In genomic region chr8:64634131-64634865, GRCm38 (mm10) we compare ENCODE assay signal across 18 mouse cellular contexts. TPM values are rescaled to one million over a fixed set of nuclear protein-coding genes. Genes with fewer than 3 reads are reported as not detected.
A peak's percentile ranks its signal among the peaks of the same experiment; 100 is the strongest.
DNase-seq lines count a peak whose midpoint lies in the region; ATAC-seq and TF ChIP-seq lines count a peak whose summit lies in the region.
"Had no signal": no experiment of that assay in that cellular context is flagged by ENCODE, and none has a peak within 500 bp of the region (broad histone marks: within the 10 kb centered on the region; RNA-seq: fewer than 3 reads in every experiment).

No protein-coding gene starts in this region.

- no peak overlapping the region for H3K9ac ChIP-seq in intestine, postnatal 0 days (ENCODE audit: low read depth, low read length)
- H3K9ac ChIP-seq in intestine, embryonic 16.5 days (ENCODE audit: low read depth, low read length) = no peak overlapping the region
- no peak overlapping the region for H3K9ac ChIP-seq in midbrain, embryonic 11.5 days (ENCODE audit: low read length)
- H3K9ac ChIP-seq in midbrain, embryonic 14.5 days (replicated peaks; ENCODE audit: low read length) = no peak overlapping the region
- H3K9ac ChIP-seq: hindbrain, embryonic 15.5 days; lung, embryonic 14.5 days; midbrain, embryonic 15.5 days had no signal

- H3K36me3 ChIP-seq in intestine, postnatal 0 days (ENCODE audit: control insufficient read depth, insufficient read depth) = no peaks in the 10 kb centered on the region
- H3K36me3 ChIP-seq in intestine, embryonic 16.5 days (ENCODE audit: control insufficient read depth, insufficient read depth, low read length) = no peaks in the 10 kb centered on the region
- H3K36me3 ChIP-seq in midbrain, embryonic 11.5 days (ENCODE audit: control insufficient read depth, insufficient read depth, low read length) = no peaks in the 10 kb centered on the region; the same call in 1 of the 2 replicates
- H3K36me3 ChIP-seq in midbrain, embryonic 14.5 days (ENCODE audit: control insufficient read depth, insufficient read depth, low read length) = no peaks in the 10 kb centered on the region
- H3K36me3 ChIP-seq: hindbrain, embryonic 15.5 days; midbrain, embryonic 15.5 days had no signal

- no peaks in the 10 kb centered on the region for H3K27me3 ChIP-seq in intestine, postnatal 0 days (replicated peaks; ENCODE audit: control insufficient read depth, insufficient read depth, low read length)
- H3K27me3 ChIP-seq in intestine, embryonic 16.5 days (replicated peaks; ENCODE audit: control insufficient read depth, insufficient read depth, low read length) = no peaks in the 10 kb centered on the region
- no peaks in the 10 kb centered on the region for H3K27me3 ChIP-seq in midbrain, embryonic 11.5 days (ENCODE audit: control insufficient read depth, insufficient read depth, low read length)
- no peaks in the 10 kb centered on the region for H3K27me3 ChIP-seq in midbrain, embryonic 14.5 days (ENCODE audit: control insufficient read depth, insufficient read depth, low read length)
- H3K27me3 ChIP-seq: hindbrain, embryonic 15.5 days; midbrain, embryonic 15.5 days had no signal

- peak; percentile 89 for ATAC-seq in cerebellum, adult (ENCODE audit: insufficient number of reproducible peaks, low FRiP score, low TSS enrichment)
- 0 out of 2 replicates have a peak, but pooled peaks have one; percentile 19 for ATAC-seq in intestine, postnatal 0 days
- ATAC-seq in intestine, embryonic 16.5 days = no peak
- 0 out of 2 replicates have a peak, but pooled peaks have one; percentile 35 for ATAC-seq in midbrain, embryonic 11.5 days (ENCODE audit: low FRiP score)
- ATAC-seq in midbrain, embryonic 14.5 days (ENCODE audit: low FRiP score, low TSS enrichment) = no peak
- ATAC-seq: forebrain, embryonic 14.5 days; midbrain, embryonic 15.5 days had no signal

- H3K9me3 ChIP-seq in intestine, postnatal 0 days (ENCODE audit: control insufficient read depth) = no peaks in the 10 kb centered on the region
- H3K9me3 ChIP-seq in intestine, embryonic 16.5 days (ENCODE audit: control insufficient read depth, low read length) = no peaks in the 10 kb centered on the region
- H3K9me3 ChIP-seq in midbrain, embryonic 11.5 days (ENCODE audit: control insufficient read depth, low read length) = no peaks in the 10 kb centered on the region
- H3K9me3 ChIP-seq in midbrain, embryonic 14.5 days (ENCODE audit: control insufficient read depth, low read length) = no peaks in the 10 kb centered on the region
- H3K9me3 ChIP-seq: hindbrain, embryonic 15.5 days; midbrain, embryonic 15.5 days had no signal

- no peak overlapping the region for H3K27ac ChIP-seq in intestine, postnatal 0 days (ENCODE audit: low read depth, low read length)
- H3K27ac ChIP-seq in intestine, embryonic 16.5 days (ENCODE audit: low read length) = no peak overlapping the region
- no peak overlapping the region for H3K27ac ChIP-seq in midbrain, embryonic 11.5 days (ENCODE audit: low read depth, low read length)
- H3K27ac ChIP-seq in midbrain, embryonic 14.5 days (replicated peaks; ENCODE audit: low read depth, low read length) = no peak overlapping the region
- H3K27ac ChIP-seq: gastrocnemius, adult 2 months; hindbrain, embryonic 15.5 days; midbrain, embryonic 15.5 days had no signal

- no peaks in the 10 kb centered on the region for H3K4me1 ChIP-seq in intestine, postnatal 0 days (replicated peaks; ENCODE audit: control insufficient read depth, insufficient read depth, low read length)
- H3K4me1 ChIP-seq in intestine, embryonic 16.5 days (ENCODE audit: control insufficient read depth, insufficient read depth, low read length) = no peaks in the 10 kb centered on the region
- H3K4me1 ChIP-seq in midbrain, embryonic 11.5 days (ENCODE audit: control insufficient read depth, insufficient read depth, low read length) = peaks cover 3% of the 10 kb centered on the region; the same call in 1 of the 2 replicates
- H3K4me1 ChIP-seq in midbrain, embryonic 14.5 days (ENCODE audit: control insufficient read depth, insufficient read depth, low read length) = no peaks in the 10 kb centered on the region; the same call in 1 of the 2 replicates

- no peak overlapping the region for H3K4me2 ChIP-seq in intestine, postnatal 0 days (replicated peaks; ENCODE audit: low read depth)
- H3K4me2 ChIP-seq in intestine, embryonic 16.5 days (ENCODE audit: low read depth, low read length) = no peak overlapping the region
- no peak overlapping the region for H3K4me2 ChIP-seq in midbrain, embryonic 11.5 days
- no peak overlapping the region for H3K4me2 ChIP-seq in midbrain, embryonic 14.5 days (ENCODE audit: low read length)
- H3K4me2 ChIP-seq: hindbrain, embryonic 15.5 days; lung, embryonic 14.5 days; midbrain, embryonic 15.5 days had no signal

- WGBS in intestine, postnatal 0 days = 60% methylated on average over 8 of the region's 8 CpGs
- 72% methylated on average over 8 of the region's 8 CpGs for WGBS in intestine, embryonic 16.5 days
- WGBS in midbrain, embryonic 11.5 days = 61% methylated on average over 8 of the region's 8 CpGs
- 61% methylated on average over 8 of the region's 8 CpGs for WGBS in midbrain, embryonic 14.5 days

- TF ChIP-seq CTCF in intestine, postnatal 0 days (IDR thresholded peaks at IDR 0.05; ENCODE audit: low read depth) = no peak

- H3K4me3 ChIP-seq in intestine, postnatal 0 days (ENCODE audit: low read depth, low read length) = no peak overlapping the region
- no peak overlapping the region for H3K4me3 ChIP-seq in intestine, embryonic 16.5 days (ENCODE audit: low read length)
- no peak overlapping the region for H3K4me3 ChIP-seq in midbrain, embryonic 11.5 days (ENCODE audit: low read depth, low read length)
- no peak overlapping the region for H3K4me3 ChIP-seq in midbrain, embryonic 14.5 days (replicated peaks; ENCODE audit: low read depth, low read length)
- H3K4me3 ChIP-seq: gastrocnemius, adult 2 months; hindbrain, embryonic 15.5 days; midbrain, embryonic 15.5 days had no signal

- DNase-seq in cerebellum, adult 11 months = no peak
- no peak for DNase-seq in midbrain, embryonic 11.5 days (ENCODE audit: low spot score, missing footprints)
- DNase-seq in midbrain, embryonic 14.5 days = no peak
- DNase-seq in left cerebral cortex, postnatal 25 days (ENCODE audit: low spot score in 2 of 2) = peak; percentile 64 to 92
- no peak for DNase-seq in adrenal gland, postnatal 10 days
- DNase-seq: adrenal gland, postnatal 25 days; embryo, embryonic 11 days; gastrocnemius, adult 2 months; heart, postnatal 10 days; liver; lung, embryonic 14.5 days; thymus, postnatal 25 days had no signal

- intact Hi-C loops in left cerebral cortex, postnatal 25 days (cut with DNase I) = no loop called here

RNA-seq across cellular contexts. Expression of gene Cpe, which starts 58.6 kb away (rescaled TPM):
- polyA plus RNA-seq in intestine, postnatal 0 days (2015; fragmentation: Nextera tagmentation; extraction: Ambion mirVana) = 173 and 185 TPM in 2 replicates
- polyA plus RNA-seq in intestine, embryonic 16.5 days (2015; fragmentation: Nextera tagmentation; extraction: Ambion mirVana) = 149 and 153 TPM in 2 replicates
- 356 and 390 TPM in 2 replicates for polyA plus RNA-seq in midbrain, embryonic 11.5 days (2014; fragmentation: Nextera tagmentation; extraction: Ambion mirVana)
- polyA plus RNA-seq in midbrain, embryonic 14.5 days (2014; fragmentation: Nextera tagmentation; extraction: Ambion mirVana) = 911 and 915 TPM in 2 replicates
- 1,000 to 10,000 TPM; 2,305 to 2,540 TPM for total RNA-seq in left cerebral cortex, postnatal 25 days (2021)
- total RNA-seq in adrenal gland, postnatal 10 days (2021) = 100 to 1,000 TPM; 345 to 374 TPM

Comparison
In these comparisons a context has a peak if more than half of its experiments do, and no peak if none do; other contexts are left out.
1. ATAC-seq: peak in cerebellum, adult (single experiment), intestine, postnatal 0 days (single experiment) and midbrain, embryonic 11.5 days (single experiment); none in intestine, embryonic 16.5 days (single experiment) and midbrain, embryonic 14.5 days (single experiment).
2. DNase-seq: peak in left cerebral cortex, postnatal 25 days (2 of 2); none in cerebellum, adult 11 months (single experiment), midbrain, embryonic 11.5 days (single experiment), midbrain, embryonic 14.5 days (single experiment) and adrenal gland, postnatal 10 days (single experiment).